Mouse (Mus musculus): ENCODE data around the gene Sftpd.

DNA sequence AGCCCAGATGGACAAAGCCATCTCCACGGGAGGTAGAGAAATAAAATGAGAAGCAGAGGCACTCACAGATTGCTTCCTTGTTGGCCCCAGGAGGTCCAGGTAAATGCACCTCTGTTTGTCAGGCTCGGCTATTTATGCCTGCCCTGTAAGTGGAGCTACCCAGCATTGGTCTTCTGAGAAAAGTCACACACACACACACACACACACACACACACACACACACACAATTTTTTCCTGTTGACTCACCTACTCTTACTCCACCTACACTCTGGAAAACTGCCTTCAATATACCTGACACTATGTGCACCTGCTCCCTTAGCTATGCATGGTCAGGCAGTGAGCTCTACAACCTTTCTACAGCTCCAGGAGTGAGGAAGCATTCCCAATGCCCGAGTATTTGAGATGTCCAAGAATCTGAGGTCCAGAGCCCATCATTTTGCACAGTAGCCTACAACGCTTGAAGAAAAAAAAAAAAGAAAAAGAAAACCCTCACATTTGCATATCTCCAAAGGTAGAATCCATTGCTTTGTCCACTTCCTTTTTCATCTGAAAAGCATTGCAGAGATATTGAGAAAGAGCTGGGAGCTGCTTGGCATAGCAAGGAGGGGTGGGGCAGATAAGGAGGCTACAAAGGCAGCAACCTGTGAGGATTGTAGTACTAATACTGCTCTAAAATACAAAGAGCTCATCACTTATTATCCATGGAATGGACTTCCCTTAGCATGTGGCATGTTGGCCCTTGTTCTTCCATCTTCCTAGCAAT, at the start of gene Sftpd:
- no peak for TF ChIP-seq CTCF (IDR thresholded peaks at IDR 0.05; ENCODE audit: control insufficient read depth, insufficient read depth, insufficient replicate concordance, low read depth, low read length)
- TF ChIP-seq POLR2A (IDR thresholded peaks at IDR 0.05; ENCODE audit: control insufficient read depth, low read depth, low read length) = no peak

All from testis, adult 2 months (tissue).